Mouse (Mus musculus): ENCODE measurements around the gene Coro1b.

The Coro1b gene

DNA sequence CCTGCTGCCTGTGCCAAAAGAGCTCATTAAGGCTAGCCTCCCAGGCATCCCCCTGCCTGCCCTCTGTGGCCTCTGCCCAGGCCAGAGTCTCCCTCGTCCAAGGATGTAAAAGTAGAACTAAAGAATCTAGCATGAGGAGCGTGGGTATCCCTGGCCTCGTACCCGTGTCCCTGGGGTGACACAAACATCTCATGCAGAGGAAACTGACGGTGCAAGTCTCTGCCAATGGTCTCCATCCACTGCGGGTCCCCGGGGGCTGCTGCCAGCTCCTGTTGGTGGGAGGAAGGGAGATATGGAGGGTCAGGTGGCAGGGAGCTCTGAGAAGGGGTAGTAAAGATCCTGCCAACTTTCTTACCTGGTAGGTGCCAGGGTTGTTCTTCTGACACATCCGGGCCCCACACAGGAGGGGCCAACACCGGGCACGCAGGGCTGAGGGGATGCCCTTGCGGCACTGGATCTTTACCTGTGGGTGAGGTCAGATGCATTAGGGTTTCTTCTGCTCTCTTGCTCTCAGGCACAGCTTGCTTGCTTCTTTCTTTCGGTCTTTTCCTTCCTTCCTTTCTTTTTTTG is 40.7 kb downstream of the Coro1b start:
- DNase-seq (ENCODE audit: low read depth, low spot score): no peak

DNA sequence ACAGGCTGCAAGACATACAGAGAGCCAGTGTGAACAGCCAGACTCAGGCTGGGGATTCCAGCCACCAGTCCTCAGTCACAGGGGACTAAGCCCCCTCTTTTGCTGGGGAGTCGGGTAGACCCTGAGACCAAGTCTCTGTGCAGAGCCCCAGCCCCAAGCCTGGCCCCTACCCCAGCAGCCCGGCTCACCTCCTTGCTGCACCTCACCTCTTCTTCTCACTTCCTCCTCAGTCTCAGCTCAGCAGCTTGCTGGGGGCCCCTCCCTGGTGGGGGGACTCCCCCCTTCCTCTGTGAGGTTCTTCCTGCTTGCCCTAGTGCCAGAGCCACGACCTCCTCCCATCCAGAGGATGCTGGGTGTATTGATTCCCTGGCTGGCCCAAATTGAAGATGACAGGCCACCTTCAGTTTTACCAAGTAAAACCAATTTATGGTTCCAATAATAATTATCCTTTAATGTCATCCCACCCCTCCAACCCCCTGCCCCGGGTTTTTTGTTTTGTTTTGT is 42.5 kb downstream of the Coro1b start, which contains the start of gene Tbc1d10c:
Tbc1d10c (minus strand) TSS at position 454 of the 504 bp plus-strand sequence.
- DNase-seq (ENCODE audit: low read depth, low spot score): no peak

GRCm38 (mm10) chr19:4191528-4192250 is 43.3 kb downstream of the Coro1b start, which contains the start of gene Ppp1ca:
Ppp1ca (plus strand) TSS chr19:4192065.
- DNase-seq (ENCODE audit: low read depth, low spot score): peak; percentile 92

GRCm38 (mm10) chr19:4192251-4192985 is 44.0 kb downstream of the Coro1b start:
- no peak for DNase-seq (ENCODE audit: low read depth, low spot score)

- DNase-seq (ENCODE audit: low read depth, low spot score): no peak
Observed at GRCm38 (mm10) chr19:4193129-4193528, 44.7 kb downstream of the Coro1b start.

DNA sequence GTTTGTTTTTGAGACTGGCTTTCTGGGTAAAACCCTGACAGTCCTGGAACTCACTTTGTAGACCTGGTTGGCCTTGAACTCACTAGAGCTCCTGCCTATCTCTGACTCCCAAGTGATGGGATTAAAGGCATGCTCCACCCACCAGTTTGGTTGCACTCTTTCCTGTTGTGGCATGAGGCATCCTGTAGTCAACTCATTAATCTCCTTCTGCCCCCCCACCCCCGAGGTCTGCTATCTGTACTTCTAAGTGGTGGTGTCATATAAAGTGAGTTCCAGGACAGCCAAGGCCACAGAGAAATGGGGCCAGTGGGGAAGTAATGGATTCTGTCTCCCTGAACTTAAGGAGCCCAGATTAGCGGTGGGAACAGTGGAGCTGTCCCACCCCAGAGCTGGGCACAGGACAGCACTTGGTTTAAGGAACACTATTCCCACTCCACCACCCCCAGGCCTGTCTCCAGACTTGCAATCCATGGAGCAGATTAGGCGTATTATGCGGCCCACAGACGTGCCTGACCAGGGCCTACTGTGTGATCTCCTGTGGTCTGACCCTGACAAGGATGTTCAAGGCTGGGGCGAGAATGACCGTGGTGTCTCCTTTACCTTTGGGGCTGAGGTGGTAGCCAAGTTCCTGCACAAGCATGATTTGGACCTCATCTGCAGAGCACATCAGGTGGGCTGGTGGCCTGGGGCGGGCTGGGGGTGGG is 45.8 kb downstream of the Coro1b start:
- DNase-seq (ENCODE audit: low read depth, low spot score): no peak

DNA sequence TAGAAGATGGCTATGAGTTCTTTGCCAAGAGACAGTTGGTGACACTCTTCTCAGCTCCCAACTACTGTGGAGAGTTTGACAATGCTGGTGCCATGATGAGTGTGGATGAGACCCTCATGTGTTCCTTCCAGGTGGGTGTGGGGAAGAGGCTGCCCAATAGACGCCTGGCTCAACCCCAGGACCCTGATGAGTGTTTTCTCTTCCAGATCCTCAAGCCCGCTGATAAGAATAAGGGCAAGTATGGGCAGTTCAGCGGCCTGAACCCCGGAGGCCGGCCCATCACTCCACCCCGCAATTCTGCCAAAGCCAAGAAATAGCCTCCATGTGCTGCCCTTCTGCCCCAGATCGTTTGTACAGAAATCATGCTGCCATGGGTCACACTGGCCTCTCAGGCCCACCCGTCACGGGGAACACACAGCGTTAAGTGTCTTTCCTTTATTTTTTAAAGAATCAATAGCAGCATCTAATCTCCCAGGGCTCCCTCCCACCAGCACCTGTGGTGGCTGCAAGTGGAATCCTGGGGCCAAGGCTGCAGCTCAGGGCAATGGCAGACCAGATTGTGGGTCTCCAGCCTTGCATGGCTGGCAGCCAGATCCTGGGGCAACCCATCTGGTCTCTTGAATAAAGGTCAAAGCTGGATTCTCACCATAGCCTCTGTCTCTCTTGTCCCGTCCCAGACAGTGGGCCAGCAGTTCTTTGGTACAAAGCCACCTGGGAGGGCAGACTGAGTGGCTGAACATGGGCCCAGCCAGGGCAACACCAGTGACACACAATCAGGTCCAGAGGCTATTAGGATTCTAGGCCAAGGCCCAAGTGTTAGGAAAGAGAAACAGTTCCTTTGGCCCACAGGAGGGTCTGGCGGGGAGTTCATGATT is 46.6 kb downstream of the Coro1b start:
- DNase-seq (ENCODE audit: low read depth, low spot score): no peak

GRCm38 (mm10) chr19:4196048-4196447 is 47.6 kb downstream of the Coro1b start:
- no peak for DNase-seq (ENCODE audit: low read depth, low spot score)

GRCm38 (mm10) chr19:4196548-4196947 is 48.1 kb downstream of the Coro1b start:
- no peak for DNase-seq (ENCODE audit: low read depth, low spot score)

DNA sequence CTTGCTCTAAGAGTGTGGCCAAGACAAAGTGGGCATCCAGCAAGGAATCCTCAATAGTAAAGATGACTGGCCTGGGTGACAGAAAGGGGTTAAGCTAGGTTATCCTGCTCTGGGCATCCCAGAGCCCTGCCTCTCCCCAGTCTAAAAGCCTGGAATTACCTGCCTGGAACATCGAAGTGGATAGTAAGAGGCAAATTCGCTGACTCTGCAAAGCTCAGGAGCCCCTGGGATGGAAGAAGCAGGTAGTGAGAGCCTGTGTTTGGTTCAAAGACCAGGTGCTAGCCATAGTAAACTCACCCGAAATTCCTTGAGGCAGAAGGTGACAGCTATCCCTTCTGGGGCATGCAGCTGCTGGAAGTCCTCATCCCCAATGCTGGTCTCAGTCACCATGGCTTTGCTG is 48.8 kb downstream of the Coro1b start:
- no peak for DNase-seq (ENCODE audit: low read depth, low spot score)

DNA sequence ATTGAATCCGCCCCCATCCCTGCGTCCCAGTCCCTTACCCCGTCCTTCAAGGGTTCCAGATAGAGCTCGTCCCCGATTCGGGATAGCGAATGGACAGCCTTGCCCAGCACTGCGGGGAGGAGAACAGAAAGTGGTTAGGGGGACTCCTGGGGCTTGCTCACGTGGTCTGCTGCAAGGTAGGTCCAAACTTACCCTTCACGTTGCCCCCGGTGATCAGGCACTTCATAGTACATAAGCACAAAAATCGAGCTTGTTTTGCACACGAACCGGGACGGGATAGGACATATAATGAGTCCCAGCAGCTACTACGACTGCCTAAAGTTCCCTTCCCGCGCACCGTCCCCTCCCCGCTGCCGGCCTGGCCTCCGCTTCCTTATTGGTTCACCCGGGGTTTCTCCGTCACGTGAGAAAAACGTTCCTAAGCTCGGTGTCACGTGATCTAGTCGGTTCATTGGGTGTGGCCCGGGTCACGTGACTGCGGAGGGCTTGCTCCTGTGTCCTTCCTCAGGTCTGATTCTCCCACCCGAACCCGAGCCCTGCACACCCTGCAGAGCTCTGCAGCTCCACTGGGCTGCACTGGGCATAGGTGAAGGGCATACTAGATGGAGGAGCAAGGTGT is 53.0 kb downstream of the Coro1b start, which contains the start of gene Rad9a:
Rad9a (minus strand) TSS at position 372 of the 619 bp plus-strand sequence.
- DNase-seq (ENCODE audit: low read depth, low spot score): peak; percentile 89

- no peak for DNase-seq (ENCODE audit: low read depth, low spot score)
Observed at GRCm38 (mm10) chr19:4202149-4202548, 53.7 kb downstream of the Coro1b start.

DNA sequence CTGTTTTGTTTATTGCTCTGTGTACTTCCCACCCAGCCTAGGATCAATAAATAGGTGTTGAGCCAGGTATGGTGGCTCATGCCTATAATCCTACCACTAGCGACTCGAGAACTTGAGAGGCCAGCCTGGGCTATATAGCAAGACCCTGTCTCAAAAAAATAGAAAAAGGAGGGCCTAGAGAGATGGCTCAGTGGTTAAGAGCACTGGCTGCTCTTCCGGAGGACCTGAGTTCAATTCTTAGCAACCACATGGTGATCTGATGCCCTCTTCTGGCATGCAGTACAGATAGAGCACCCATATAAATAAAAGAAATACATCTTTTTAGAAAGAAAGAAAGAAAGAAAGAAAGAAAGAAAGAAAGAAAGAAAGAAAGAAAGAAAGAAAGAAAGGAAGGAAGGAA is 54.7 kb downstream of the Coro1b start:
- no peak for DNase-seq (ENCODE audit: low read depth, low spot score)

Data from retina, adult 2 months (tissue).